ENCODE assay signal across 8 mouse cellular contexts in the genomic region with DNA sequence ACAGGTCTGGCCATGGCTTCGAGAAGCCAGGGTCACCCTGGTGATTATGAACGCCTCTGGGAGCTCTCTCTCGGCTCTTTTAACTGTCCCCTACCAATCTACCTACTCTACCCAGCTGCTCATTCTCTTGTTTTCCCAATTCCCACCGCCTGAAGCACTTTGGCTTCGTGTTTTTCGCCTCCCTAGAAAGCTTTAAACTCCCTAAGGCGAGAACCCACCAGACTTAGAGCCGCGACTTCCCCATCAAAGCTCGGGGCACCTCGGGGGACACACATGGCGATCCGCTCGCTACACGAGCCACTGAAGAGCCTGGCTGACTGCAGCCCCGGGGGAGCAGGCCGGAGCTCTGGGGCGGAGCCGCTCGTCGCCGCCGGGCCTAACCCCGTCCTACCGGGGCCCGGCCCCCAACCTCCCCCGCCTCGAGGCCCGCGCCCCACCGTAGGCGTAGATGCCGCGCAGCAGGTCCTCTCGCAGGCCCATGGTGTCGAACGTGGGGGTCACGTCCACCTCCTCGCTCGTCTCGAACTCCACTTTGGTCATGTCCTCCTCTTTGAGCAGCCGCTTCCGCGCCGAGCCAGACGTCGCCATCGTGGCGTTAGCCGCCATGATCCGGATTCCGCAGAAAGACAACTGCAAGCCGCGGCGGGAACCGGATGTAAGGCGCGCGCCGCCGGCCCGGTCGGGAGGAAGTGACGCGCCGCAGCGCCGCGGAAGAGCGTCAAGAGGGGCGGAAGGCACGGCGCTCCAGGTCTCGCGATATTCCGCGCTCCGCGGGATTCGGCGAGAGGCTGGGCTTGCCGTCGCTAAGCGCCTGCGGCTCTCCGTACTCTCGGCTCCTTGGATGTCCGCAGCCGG. TPM values are rescaled to one million over a fixed set of nuclear protein-coding genes. Genes with fewer than 3 reads are reported as not detected.
DNase-seq lines count a peak whose midpoint lies in the region; ATAC-seq and TF ChIP-seq lines count a peak whose summit lies in the region.

A gene (minus strand): TSS at position 699 of the 855 bp plus-strand sequence.

- under 1% methylated on average over 84 of the region's 89 CpGs for WGBS in forebrain, embryonic 11.5 days
- under 1% methylated on average over 89 of the region's 89 CpGs for WGBS in heart, embryonic 16.5 days
- under 1% methylated on average over 89 of the region's 89 CpGs for WGBS in liver, embryonic 15.5 days (ENCODE audit: insufficient replicate concordance)
- WGBS in neural tube, embryonic 12.5 days, result under 1% methylated on average over 89 of the region's 89 CpGs

- TF ChIP-seq RAD21 in CH12.LX (IDR thresholded peaks at IDR 0.05; ENCODE audit: low read depth, low read length), result no peak

- peak; percentile 98 for TF ChIP-seq POLR2A in CH12.LX (IDR thresholded peaks at IDR 0.05; ENCODE audit: low read depth, low read length)

- dilution Hi-C loops in CH12.LX (cut with MboI; ENCODE audit: extremely low pct_ligation_motif_present, extremely low pct_unique_long_range_greater_than_20kb, low sequenced_read_pairs), result no loop called here

- peaks cover 7 to 21% of the 10 kb centered on the region in 2 experiments for H3K4me1 ChIP-seq in CH12.LX (ENCODE audit: control insufficient read depth in 1 of 2, insufficient read depth in 2 of 2)
- peaks cover 9% of the 10 kb centered on the region for H3K4me1 ChIP-seq in forebrain, embryonic 11.5 days (replicated peaks; ENCODE audit: control insufficient read depth, insufficient read depth, low read length)
- peaks cover 19% of the 10 kb centered on the region for H3K4me1 ChIP-seq in heart, embryonic 16.5 days (ENCODE audit: control insufficient read depth, insufficient read depth, low read length)
- H3K4me1 ChIP-seq in liver, embryonic 15.5 days (replicated peaks), result peaks cover 28% of the 10 kb centered on the region
- H3K4me1 ChIP-seq in neural tube, embryonic 12.5 days, result peaks cover 25% of the 10 kb centered on the region

- peaks cover 34 to 36% of the 10 kb centered on the region in 2 experiments for H3K36me3 ChIP-seq in CH12.LX (replicated peaks in 1 of 2; ENCODE audit: control insufficient read depth in 1 of 2, insufficient read depth in 1 of 2, low read length in 1 of 2)
- peaks cover 17% of the 10 kb centered on the region for H3K36me3 ChIP-seq in forebrain, embryonic 11.5 days (ENCODE audit: control insufficient read depth, insufficient read depth, low read length)
- H3K36me3 ChIP-seq in heart, embryonic 16.5 days (ENCODE audit: control insufficient read depth, insufficient read depth), result peaks cover 31% of the 10 kb centered on the region
- H3K36me3 ChIP-seq in liver, embryonic 15.5 days (replicated peaks), result peaks cover 36% of the 10 kb centered on the region
- H3K36me3 ChIP-seq in neural tube, embryonic 12.5 days, result peaks cover 37% of the 10 kb centered on the region

- in situ Hi-C loops in CH12.LX (cut with MboI; ENCODE audit: low pct_ligation_motif_present, low pct_unique_long_range_greater_than_20kb, low sequenced_read_pairs), result no loop called here

- peak within 1 kb of the TSS; percentile 93 for H3K9ac ChIP-seq in CH12.LX (ENCODE audit: insufficient read depth, low read depth)
- peak within 1 kb of the TSS; percentile 96 for H3K9ac ChIP-seq in forebrain, embryonic 11.5 days (ENCODE audit: low read length)
- H3K9ac ChIP-seq in heart, embryonic 16.5 days (ENCODE audit: low read length), result peak within 1 kb of the TSS; percentile 97
- H3K9ac ChIP-seq in liver, embryonic 15.5 days, result peak within 1 kb of the TSS; percentile 93
- peak within 1 kb of the TSS; percentile 98 for H3K9ac ChIP-seq in neural tube, embryonic 12.5 days

- H3K4me2 ChIP-seq in CH12.LX (ENCODE audit: insufficient read depth, low read depth, poor library complexity, severe bottlenecking), result peak within 1 kb of the TSS; percentile 97
- peak within 1 kb of the TSS; percentile 88 for H3K4me2 ChIP-seq in forebrain, embryonic 11.5 days (ENCODE audit: low read depth, low read length, severe bottlenecking)
- peak within 1 kb of the TSS; percentile 95 for H3K4me2 ChIP-seq in heart, embryonic 16.5 days (ENCODE audit: low read depth, low read length)
- H3K4me2 ChIP-seq in liver, embryonic 15.5 days, result peak within 1 kb of the TSS; percentile 94
- peak within 1 kb of the TSS; percentile 93 for H3K4me2 ChIP-seq in neural tube, embryonic 12.5 days (replicated peaks)

- H3K27me3 ChIP-seq in CH12.LX (replicated peaks), result peaks cover 41% of the 10 kb centered on the region
- no peaks in the 10 kb centered on the region for H3K27me3 ChIP-seq in forebrain, embryonic 11.5 days (ENCODE audit: control insufficient read depth, insufficient read depth, low read length)
- H3K27me3 ChIP-seq in heart, embryonic 16.5 days (ENCODE audit: control insufficient read depth, insufficient read depth, low read length), result 0 out of 2 replicates have a peak, but pooled peaks cover 2% of the 10 kb centered on the region
- peaks cover 26% of the 10 kb centered on the region for H3K27me3 ChIP-seq in liver, embryonic 15.5 days
- 0 out of 2 replicates have a peak, but pooled peaks cover 4% of the 10 kb centered on the region for H3K27me3 ChIP-seq in neural tube, embryonic 12.5 days (replicated peaks)

- peaks cover 41% of the 10 kb centered on the region for H3K79me2 ChIP-seq in CH12.LX (replicated peaks; ENCODE audit: control insufficient read depth, extremely low read depth, insufficient read depth, poor library complexity, severe bottlenecking)

- no peak for TF ChIP-seq EP300 in CH12.LX (IDR thresholded peaks at IDR 0.05; ENCODE audit: low read length)

- TF ChIP-seq CTCF in CH12.LX (conservative IDR thresholded peaks at IDR 0.05 in 1 of 2, IDR thresholded peaks at IDR 0.05 in 1 of 2; ENCODE audit: low read depth in 2 of 2, low read length in 2 of 2), result no peak

- ATAC-seq in forebrain, embryonic 11.5 days (replicated peaks; ENCODE audit: low FRiP score), result peak; percentile 95
- peak; percentile 94 for ATAC-seq in heart, embryonic 16.5 days (replicated peaks; ENCODE audit: extremely low read depth, insufficient read depth, low FRiP score)
- ATAC-seq in liver, embryonic 15.5 days (ENCODE audit: insufficient read depth), result peak; percentile 93
- peak; percentile 95 for ATAC-seq in neural tube, embryonic 12.5 days (ENCODE audit: low FRiP score, low read depth)

- H3K9me3 ChIP-seq in CH12.LX (replicated peaks; ENCODE audit: low read length), result no peaks in the 10 kb centered on the region
- no peaks in the 10 kb centered on the region for H3K9me3 ChIP-seq in forebrain, embryonic 11.5 days (ENCODE audit: control insufficient read depth, low read length)
- H3K9me3 ChIP-seq in heart, embryonic 16.5 days (replicated peaks; ENCODE audit: control insufficient read depth, low read length), result no peaks in the 10 kb centered on the region
- no peaks in the 10 kb centered on the region for H3K9me3 ChIP-seq in liver, embryonic 15.5 days (replicated peaks)
- no peaks in the 10 kb centered on the region for H3K9me3 ChIP-seq in neural tube, embryonic 12.5 days

- peak within 1 kb of the TSS; percentile 51 for H3K27ac ChIP-seq in CH12.LX (ENCODE audit: insufficient read depth, low read depth)
- H3K27ac ChIP-seq in forebrain, embryonic 11.5 days (ENCODE audit: low read depth, low read length), result peak within 1 kb of the TSS; percentile 97
- peak within 1 kb of the TSS; percentile 84 for H3K27ac ChIP-seq in heart, embryonic 16.5 days (ENCODE audit: low read length)
- peak within 1 kb of the TSS; percentile 86 for H3K27ac ChIP-seq in liver, embryonic 15.5 days (replicated peaks)
- peak within 1 kb of the TSS; percentile 94 for H3K27ac ChIP-seq in neural tube, embryonic 12.5 days

- peak within 1 kb of the TSS; percentile 79 to 99 (median 89) for H3K4me3 ChIP-seq in CH12.LX (replicated peaks in 1 of 3; ENCODE audit: low read depth in 2 of 3, low read length in 2 of 3, poor library complexity in 1 of 3)
- H3K4me3 ChIP-seq in forebrain, embryonic 11.5 days (ENCODE audit: low read depth, low read length), result peak within 1 kb of the TSS; percentile 93
- H3K4me3 ChIP-seq in heart, embryonic 16.5 days (ENCODE audit: low read length), result peak within 1 kb of the TSS; percentile 98
- peak within 1 kb of the TSS; percentile 87 for H3K4me3 ChIP-seq in liver, embryonic 15.5 days (replicated peaks)
- H3K4me3 ChIP-seq in neural tube, embryonic 12.5 days, result peak within 1 kb of the TSS; percentile 96

- DNase-seq in CH12.LX (ENCODE audit: extremely low read depth), result peak; percentile 96
- DNase-seq in c-Kit-positive CD71-positive TER-119-negative erythroid progenitor cells, embryonic 14.5 days (ENCODE audit: low read depth), result peak; percentile 93
- peak; percentile 98 for DNase-seq in forebrain, embryonic 11.5 days (ENCODE audit: low spot score)
- peak; percentile 96 to 100 for DNase-seq in kidney, postnatal 36 days
- peak; percentile 94 for DNase-seq in telencephalon, adult 2 months (ENCODE audit: low read depth, low spot score)

TF ChIP-seq in CH12.LX, 34 proteins besides CTCF, POLR2A, EP300 and RAD21 (continues in another document):
- no peak for TF ChIP-seq JUN (IDR thresholded peaks at IDR 0.05; ENCODE audit: insufficient read depth, low read depth, low read length)
- no peak; the same call in 1 of the 2 replicates for TF ChIP-seq RCOR1 (conservative IDR thresholded peaks at IDR 0.05; ENCODE audit: low read depth, low read length)
- peak; percentile 98 for TF ChIP-seq ELF1 (IDR thresholded peaks at IDR 0.05; ENCODE audit: low read depth, low read length)
- TF ChIP-seq NRF1 (IDR thresholded peaks at IDR 0.05; ENCODE audit: low read depth, low read length), result peak; percentile 66
- TF ChIP-seq E2F4 (IDR thresholded peaks at IDR 0.05; ENCODE audit: insufficient replicate concordance, low read depth, low read length), result 0 out of 2 replicates have a peak, but pooled peaks have one; percentile 38
- TF ChIP-seq HCFC1 (IDR thresholded peaks at IDR 0.05; ENCODE audit: low read depth, low read length), result peak; percentile 95
- TF ChIP-seq ZC3H11A (IDR thresholded peaks at IDR 0.05; ENCODE audit: low read depth, low read length), result no peak
- TF ChIP-seq UBTF (IDR thresholded peaks at IDR 0.05; ENCODE audit: low read depth, low read length), result no peak; the same call in 1 of the 2 replicates
- 0 out of 2 replicates have a peak, but pooled peaks have one; percentile 64 for TF ChIP-seq IRF4 (IDR thresholded peaks at IDR 0.05; ENCODE audit: low read depth, low read length)
- TF ChIP-seq MYC (IDR thresholded peaks at IDR 0.05; ENCODE audit: low read depth, low read length), result peak; percentile 60; the same call in 1 of the 2 replicates
- no peak for TF ChIP-seq BHLHE40 (IDR thresholded peaks at IDR 0.05; ENCODE audit: low read depth, low read length)
- TF ChIP-seq USF2 (conservative IDR thresholded peaks at IDR 0.05; ENCODE audit: low read depth, low read length), result no peak

RNA-seq across cellular contexts. Expression of the gene that starts here (rescaled TPM):
- total RNA-seq in CH12.LX (2012; rRNA removed), result 402 and 538 TPM in 2 replicates
- total RNA-seq in CH12.LX (2014; rRNA removed), result 400 and 449 TPM in 2 replicates
- polyA plus RNA-seq in CH12.LX (2012; ENCODE audit: insufficient read length, low read depth), result 554 and 605 TPM in 2 replicates
- polyA plus RNA-seq in forebrain, embryonic 11.5 days (2014; fragmentation: Nextera tagmentation; extraction: Ambion mirVana), result 409 and 463 TPM in 2 replicates
- 248 and 252 TPM in 2 replicates for polyA plus RNA-seq in heart, embryonic 16.5 days (2015; fragmentation: Nextera tagmentation; extraction: Ambion mirVana)
- 165 and 170 TPM in 2 replicates for polyA plus RNA-seq in liver, embryonic 15.5 days (2015; fragmentation: Nextera tagmentation; extraction: Ambion mirVana)
- polyA plus RNA-seq in neural tube, embryonic 12.5 days (2016; fragmentation: Nextera tagmentation; extraction: Ambion mirVana), result 311 and 324 TPM in 2 replicates

Comparison
In these comparisons a context has a peak if more than half of its experiments do, and no peak if none do; other contexts are left out.
1. Peak in every context shown above with its lines: DNase-seq, ATAC-seq, H3K4me3 ChIP-seq and H3K27ac ChIP-seq.